Mouse (Mus musculus): ENCODE results near the gene Gins2.

GRCm38 (mm10) chr8:120530954-120531656 lies 58.0 kb downstream of the Gins2 start:
- no peak for TF ChIP-seq CTCF (IDR thresholded peaks at IDR 0.05; ENCODE audit: low read depth)
- no peak for TF ChIP-seq EP300 (IDR thresholded peaks at IDR 0.05; ENCODE audit: low read depth)
